Mouse (Mus musculus) kidney, embryonic 14.5 days (tissue): ENCODE measurements around the gene Erf. TPM values are rescaled to one million over a fixed set of nuclear protein-coding genes. Genes with fewer than 3 reads are reported as not detected.
A peak's percentile ranks its signal among the peaks of the same experiment; 100 is the strongest.

Source experiments
- ATAC-seq: fragments of 200-750 bp; cut with Nextera tagmentation; 2 replicates; pipeline ENCODE4 v1.8.0; 2017; ENCODE audit warnings: moderate number of reproducible peaks, mild to moderate bottlenecking, moderate TSS enrichment, moderate library complexity; ENCODE audit not compliant: low FRiP score, low TSS enrichment
- H3K27ac ChIP-seq: fragments of 300-500 bp; sonication (generic); 2 replicates; pipeline ENCODE4 v1.5.1; 2014; ENCODE audit warnings: low read depth, mild to moderate bottlenecking, low read length, moderate library complexity, mixed read lengths
- H3K27me3 ChIP-seq: fragments of 300-500 bp; sonication (generic); 2 replicates; pipeline ENCODE4 v1.6.1; 2014; ENCODE audit warnings: mild to moderate bottlenecking, low read length; ENCODE audit not compliant: control insufficient read depth, insufficient read depth
- H3K36me3 ChIP-seq: fragments of 300-500 bp; sonication (generic); 2 replicates; pipeline ENCODE4 v1.6.1; 2014; ENCODE audit warnings: low read length, mixed read lengths; ENCODE audit not compliant: control insufficient read depth, insufficient read depth
- H3K4me1 ChIP-seq: fragments of 300-500 bp; sonication (generic); 2 replicates; pipeline ENCODE4 v1.6.1; 2014; ENCODE audit warnings: low read length, mixed read lengths; ENCODE audit not compliant: control insufficient read depth, insufficient read depth
- H3K4me2 ChIP-seq: fragments of 300-500 bp; sonication (generic); replicated peaks from 2 replicates; pipeline ENCODE4 v1.6.1; 2014; ENCODE audit warnings: low read depth, mild to moderate bottlenecking, low read length
- H3K4me3 ChIP-seq: fragments of 300-500 bp; sonication (generic); 2 replicates; pipeline ENCODE4 v1.5.1; 2014; ENCODE audit warnings: mild to moderate bottlenecking, low read length
- H3K9ac ChIP-seq: fragments of 300-500 bp; sonication (generic); 2 replicates; pipeline ENCODE4 v1.6.1; 2014; ENCODE audit warnings: low read depth, mild to moderate bottlenecking, low read length, moderate library complexity
- H3K9me3 ChIP-seq: fragments of 300-500 bp; sonication (generic); 2 replicates; pipeline ENCODE4 v1.6.1; 2016; ENCODE audit warnings: low read length; ENCODE audit not compliant: control insufficient read depth
- WGBS: fragments of 180-500 bp; shearing (Covaris S2); extraction: QIAGEN DNeasy Blood & Tissue Kit; methylation state at CpG from one replicate; pipeline ENCODE4 v1.1.7; 2014; 5-methylcytosine and 5-hydroxymethylcytosine counted together
- polyA plus RNA-seq: library from polyadenylated mRNA; unstranded; fragments of >200 nt; fragmentation: Nextera tagmentation; extraction: Ambion mirVana; gene quantifications from 2 replicates; pipeline ENCODE4 v1.2.1, GENCODE M21; 2014

Erf gene
- 22.4 and 28.8 TPM in 2 replicates for polyA plus RNA-seq

DNA sequence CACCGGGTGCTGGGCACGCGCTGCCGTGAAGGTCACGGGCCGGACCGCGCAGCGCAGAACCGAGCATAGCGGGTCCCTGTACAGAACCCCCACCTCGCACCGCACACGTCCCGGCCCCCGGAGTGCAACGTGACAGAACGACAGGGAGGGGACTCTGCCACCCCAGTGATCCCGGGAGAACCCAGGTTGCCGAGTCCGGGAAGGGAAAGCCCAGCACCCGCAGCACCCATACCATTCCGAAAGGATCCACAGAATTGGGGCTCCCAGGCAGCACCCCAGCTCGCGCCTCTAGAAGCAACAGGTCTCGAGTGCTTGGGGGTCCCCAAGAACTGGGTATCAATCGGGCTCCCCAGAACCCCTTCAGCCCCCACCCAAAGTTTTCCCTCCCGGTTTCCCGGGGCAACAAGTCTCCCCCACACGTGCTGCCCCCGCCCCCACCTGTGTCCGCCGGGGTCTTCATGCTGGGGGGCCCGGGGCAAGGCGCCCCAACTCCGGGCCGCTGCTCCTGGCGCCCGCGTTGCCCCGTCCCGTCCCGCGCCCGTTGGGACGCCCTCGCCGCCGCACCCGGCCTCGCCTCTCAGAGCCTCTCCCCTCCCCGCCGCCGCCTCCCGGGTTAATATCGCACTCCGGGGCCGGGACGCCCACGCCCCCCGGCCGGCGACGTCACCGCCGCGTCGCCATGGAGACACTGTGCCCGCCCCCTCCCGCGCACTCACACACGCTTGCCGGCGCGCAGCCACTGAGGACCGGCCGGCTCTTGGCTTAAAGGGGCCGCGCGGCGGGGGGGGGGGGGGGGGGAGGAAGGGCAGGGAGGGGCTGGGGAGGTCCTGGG lies at the start of gene Erf:
TSS of gene Erf (minus strand) at position 621 of the 832 bp plus-strand sequence.
- Histone ChIP-seq H3K4me2 (peak within 1 kb of the TSS; percentile 94), H3K27me3 (no peaks in the 10 kb centered on the region), H3K4me3 (peak within 1 kb of the TSS; percentile 73), H3K9me3 (no peaks in the 10 kb centered on the region), H3K9ac (peak within 1 kb of the TSS; percentile 90), H3K4me1 (peaks cover 36% of the 10 kb centered on the region), H3K36me3 (peaks cover 10% of the 10 kb centered on the region), H3K27ac (peak within 1 kb of the TSS; percentile 99)
- WGBS: under 1% methylated on average over 71 of the region's 81 CpGs
- ATAC-seq: peak; percentile 78

DNA sequence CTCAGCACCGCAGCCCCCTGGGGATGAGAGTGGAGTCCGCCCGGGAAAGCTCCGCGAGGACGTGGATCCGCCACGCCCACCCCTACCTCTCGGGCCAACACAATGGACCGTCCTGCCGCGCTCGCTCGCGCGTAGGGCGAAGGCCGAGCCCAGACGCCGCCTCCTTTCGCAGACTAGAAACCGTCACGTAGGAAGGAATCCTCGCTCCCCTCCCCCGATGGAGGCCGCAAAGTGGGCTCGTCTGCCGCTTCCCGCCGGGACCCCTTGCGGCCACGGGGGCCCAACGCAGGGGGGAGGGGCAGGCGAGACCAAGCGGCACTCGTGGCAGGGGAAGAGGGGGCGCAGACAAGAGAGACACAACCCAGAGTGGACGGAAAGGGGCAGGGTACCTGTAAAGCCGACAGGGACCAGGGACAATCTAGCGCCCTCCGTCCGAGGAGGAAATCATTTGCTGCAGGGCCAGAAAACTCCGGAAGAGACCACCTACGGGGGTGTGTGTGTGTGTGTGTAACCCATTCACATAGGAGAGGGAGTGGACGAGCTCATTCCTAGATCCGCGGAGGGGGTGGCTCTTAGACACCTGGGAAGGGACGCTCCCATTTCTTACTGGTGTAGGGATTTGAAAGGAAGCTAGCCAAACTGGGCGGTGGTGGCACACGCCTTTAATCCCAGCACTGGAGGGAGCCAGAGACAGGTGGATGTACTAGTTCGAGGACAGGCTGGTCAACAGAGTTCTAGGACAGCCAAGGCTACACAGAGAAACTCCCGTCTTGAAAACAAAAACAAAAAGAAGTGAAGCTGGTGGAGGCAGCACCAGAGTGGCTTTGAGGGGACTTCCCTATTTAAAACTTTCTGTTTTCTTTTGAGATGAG lies 47.1 kb upstream of the Erf start, which contains the start of gene Pafah1b3:
TSS of gene Pafah1b3 (minus strand) at position 533 of the 872 bp plus-strand sequence.
- H3K27ac ChIP-seq: peak within 1 kb of the TSS; percentile 93
- H3K4me3 ChIP-seq: peak within 1 kb of the TSS; percentile 83
- H3K4me1 ChIP-seq: peaks cover 8% of the 10 kb centered on the region
- H3K36me3 ChIP-seq: peaks cover 28% of the 10 kb centered on the region
- ATAC-seq: peak; percentile 92
- no peaks in the 10 kb centered on the region for H3K9me3 ChIP-seq
- WGBS: under 1% methylated on average over 52 of the region's 52 CpGs
- H3K4me2 ChIP-seq: peak within 1 kb of the TSS; percentile 81
- peak within 1 kb of the TSS; percentile 83 for H3K9ac ChIP-seq
- H3K27me3 ChIP-seq: no peaks in the 10 kb centered on the region

DNA sequence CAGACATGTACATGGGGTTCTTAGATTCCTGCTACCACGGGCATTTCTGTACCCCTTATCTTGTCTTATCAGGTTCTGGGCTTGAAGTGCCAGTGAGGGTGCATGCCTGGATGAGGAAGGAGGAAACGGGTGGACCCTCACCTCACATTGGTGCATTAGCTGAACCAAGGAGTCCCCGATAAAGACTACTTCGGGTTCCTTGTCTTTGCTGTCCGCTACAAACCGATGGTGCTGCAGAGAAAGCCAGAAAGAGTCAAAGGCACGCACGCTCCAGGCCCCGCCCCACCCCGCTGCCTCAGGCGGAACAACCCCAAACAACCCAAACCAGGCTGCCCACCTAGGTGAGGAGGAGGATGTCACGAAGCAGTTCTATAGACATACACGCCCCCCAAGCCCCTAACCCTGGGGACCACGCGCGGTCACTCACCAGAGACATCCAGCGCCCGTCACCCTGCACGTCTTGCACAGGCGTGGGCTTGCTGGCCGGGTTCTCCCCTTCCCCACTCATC lies 46.4 kb upstream of the Erf start:
- H3K36me3 ChIP-seq: peaks cover 35% of the 10 kb centered on the region
- WGBS: 0% methylated on average over 21 of the region's 21 CpGs

DNA sequence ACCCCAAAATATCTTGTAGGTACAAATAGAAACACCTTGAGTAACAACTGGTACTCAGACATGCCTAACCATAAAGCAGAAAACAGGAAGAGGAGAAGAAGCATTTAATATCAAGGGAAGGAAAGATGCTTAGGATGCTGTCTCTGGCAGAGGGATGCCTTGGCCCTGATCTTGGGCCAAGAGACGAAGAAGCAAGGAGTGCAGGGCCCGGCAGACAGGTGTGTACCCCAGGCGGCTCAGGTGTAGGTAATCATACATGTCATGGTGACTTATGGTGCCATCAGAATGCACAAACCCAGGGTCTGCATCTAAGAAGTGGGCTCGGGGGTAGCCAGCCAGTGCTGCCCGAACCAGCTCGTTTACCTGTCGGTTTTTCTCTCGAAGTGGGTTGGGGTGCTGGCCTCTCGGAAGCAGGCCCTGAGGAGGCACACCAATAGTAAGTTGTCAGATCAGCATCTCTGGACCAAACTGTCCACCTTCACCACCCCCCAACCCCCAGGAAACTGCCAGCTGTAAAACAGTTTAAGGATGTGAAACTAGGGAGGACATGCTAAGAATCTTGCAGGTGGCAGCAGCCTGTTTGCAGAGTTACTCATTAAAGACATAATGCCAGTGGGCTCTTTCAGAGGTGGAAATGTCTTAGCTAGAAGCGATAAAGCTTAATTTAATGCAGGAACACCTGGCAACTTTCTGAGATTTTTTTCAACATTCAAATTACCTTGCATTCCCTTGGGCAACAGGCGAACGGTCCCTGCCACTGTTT lies 44.6 kb upstream of the Erf start:
- H3K36me3 ChIP-seq: peaks cover 54% of the 10 kb centered on the region
- H3K4me2 ChIP-seq: no peak overlapping the region
- H3K4me3 ChIP-seq: no peak overlapping the region
- 84% methylated on average over 12 of the region's 12 CpGs for WGBS
- no peaks in the 10 kb centered on the region for H3K27me3 ChIP-seq
- peaks cover 8% of the 10 kb centered on the region for H3K4me1 ChIP-seq
- no peak for ATAC-seq
- no peak overlapping the region for H3K27ac ChIP-seq
- no peak overlapping the region for H3K9ac ChIP-seq
- H3K9me3 ChIP-seq: no peaks in the 10 kb centered on the region

More for the DNA sequence above, 46.4 kb upstream of the Erf start:
- H3K4me1 ChIP-seq: peaks cover 8% of the 10 kb centered on the region
- H3K4me3 ChIP-seq: peak overlapping the region; percentile 83
- H3K27ac ChIP-seq: peak overlapping the region; percentile 93
- H3K27me3 ChIP-seq: no peaks in the 10 kb centered on the region
- H3K4me2 ChIP-seq: peak overlapping the region; percentile 81
- H3K9me3 ChIP-seq: no peaks in the 10 kb centered on the region
- peak overlapping the region; percentile 83 for H3K9ac ChIP-seq
- ATAC-seq: no peak; the same call in none of the 2 replicates

DNA sequence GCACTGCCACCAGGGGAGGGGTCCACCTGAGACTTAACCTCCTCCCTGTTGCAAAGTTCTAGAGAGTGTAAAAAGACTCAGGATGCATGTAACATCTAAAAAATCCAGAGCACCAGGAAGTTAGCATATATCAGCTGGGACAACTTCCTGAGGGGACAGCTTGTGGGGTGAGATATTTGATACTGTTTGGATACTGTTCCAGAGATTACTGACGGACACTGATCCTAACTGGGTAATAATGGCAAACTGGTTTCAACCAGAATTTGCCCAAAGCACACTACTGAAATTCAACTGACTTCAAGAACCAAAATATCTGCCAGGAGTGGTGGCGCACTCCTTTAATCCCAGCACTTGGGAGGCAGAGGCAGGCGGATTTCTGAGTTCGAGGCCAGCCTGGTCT lies 43.9 kb upstream of the Erf start:
- 77% methylated on average over 4 of the region's 4 CpGs for WGBS
- Histone ChIP-seq H3K4me2 (no peak overlapping the region), H3K36me3 (peaks cover 60% of the 10 kb centered on the region), H3K27ac (no peak overlapping the region), H3K27me3 (no peaks in the 10 kb centered on the region), H3K9ac (no peak overlapping the region), H3K9me3 (no peaks in the 10 kb centered on the region), H3K4me3 (no peak overlapping the region), H3K4me1 (peaks cover 8% of the 10 kb centered on the region)
- ATAC-seq: no peak

DNA sequence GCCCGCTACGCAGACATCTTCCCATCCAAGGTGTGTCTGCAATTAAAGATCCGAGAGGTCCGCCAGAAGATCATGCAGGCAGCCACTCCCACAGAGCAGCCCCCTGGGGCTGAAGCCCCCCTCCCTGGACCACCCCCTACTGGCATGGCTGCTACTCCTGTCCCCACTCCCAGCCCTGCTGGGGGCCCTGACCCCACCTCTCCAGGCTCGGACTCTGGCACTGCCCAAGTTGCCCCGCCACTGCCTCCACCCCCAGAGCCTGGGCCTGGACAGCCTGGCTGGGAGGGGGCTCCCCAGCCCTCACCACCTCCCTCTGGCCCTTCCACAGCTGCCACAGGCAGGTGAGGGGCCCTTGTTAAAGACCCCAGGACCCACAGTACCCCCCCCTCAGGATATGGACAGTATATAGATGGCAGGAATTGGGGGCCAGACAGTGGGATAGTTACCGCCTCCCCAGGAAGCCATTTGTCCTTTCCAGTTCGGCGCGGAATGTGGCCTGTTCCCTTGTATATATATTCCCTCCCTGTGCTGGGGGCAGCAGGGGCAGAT lies 42.7 kb upstream of the Erf start:
- Histone ChIP-seq H3K27me3 (no peaks in the 10 kb centered on the region), H3K4me3 (no peak overlapping the region), H3K9ac (no peak overlapping the region), H3K9me3 (no peaks in the 10 kb centered on the region), H3K4me2 (no peak overlapping the region), H3K27ac (no peak overlapping the region), H3K4me1 (peaks cover 8% of the 10 kb centered on the region), H3K36me3 (peaks cover 72% of the 10 kb centered on the region)
- ATAC-seq: no peak
- WGBS: 84% methylated on average over 10 of the region's 10 CpGs

DNA sequence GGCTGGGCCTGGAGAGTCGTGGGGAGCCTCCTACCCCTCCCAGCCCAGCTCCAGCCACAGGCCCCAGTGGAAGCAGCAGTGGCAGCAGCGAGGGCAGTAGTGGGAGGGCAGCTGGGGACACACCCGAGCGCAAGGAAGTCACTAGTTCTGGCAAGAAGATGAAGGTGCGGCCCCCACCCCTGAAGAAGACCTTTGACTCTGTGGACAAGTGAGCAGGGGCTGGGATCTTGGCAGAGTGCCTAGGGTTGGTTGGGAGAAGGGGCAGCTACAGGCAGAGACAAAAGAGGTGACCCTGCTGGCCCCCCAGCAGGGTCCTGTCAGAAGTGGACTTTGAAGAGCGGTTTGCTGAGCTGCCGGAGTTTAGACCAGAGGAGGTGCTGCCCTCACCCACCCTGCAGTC lies 41.5 kb upstream of the Erf start:
- 56% methylated on average over 7 of the region's 7 CpGs for WGBS
- Histone ChIP-seq H3K27ac (no peak overlapping the region; the same call in 1 of the 2 replicates), H3K36me3 (peaks cover 84% of the 10 kb centered on the region), H3K4me3 (no peak overlapping the region), H3K9ac (no peak overlapping the region), H3K4me2 (no peak overlapping the region), H3K4me1 (peaks cover 8% of the 10 kb centered on the region), H3K27me3 (no peaks in the 10 kb centered on the region), H3K9me3 (no peaks in the 10 kb centered on the region)
- no peak for ATAC-seq

DNA sequence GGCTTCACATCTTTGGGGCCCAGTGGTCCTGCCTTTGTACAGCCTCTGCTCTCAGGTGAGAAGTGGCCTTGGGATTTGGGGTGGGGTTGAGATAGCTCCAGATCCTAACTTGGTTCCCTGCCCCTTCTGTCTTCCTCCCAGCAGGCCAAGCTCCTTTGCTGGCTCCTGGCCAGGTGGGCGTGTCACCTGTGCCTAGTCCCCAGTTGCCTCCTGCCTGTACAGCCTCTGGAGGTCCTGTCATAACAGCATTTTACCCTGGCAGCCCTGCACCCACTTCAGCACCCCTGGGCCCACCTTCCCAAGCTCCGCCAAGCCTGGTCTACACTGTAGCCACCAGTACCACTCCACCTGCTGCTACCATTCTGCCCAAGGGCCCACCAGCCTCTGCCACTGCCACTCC lies 40.4 kb upstream of the Erf start:
- H3K27ac ChIP-seq: no peak overlapping the region
- 90% methylated on average over 2 of the region's 2 CpGs for WGBS
- ATAC-seq: no peak

More for the DNA sequence above, 40.4 kb upstream of the Erf start:
- H3K9me3 ChIP-seq: no peaks in the 10 kb centered on the region
- H3K36me3 ChIP-seq: peaks cover 94% of the 10 kb centered on the region
- H3K4me3 ChIP-seq: no peak overlapping the region
- no peaks in the 10 kb centered on the region for H3K4me1 ChIP-seq
- H3K4me2 ChIP-seq: no peak overlapping the region
- no peaks in the 10 kb centered on the region for H3K27me3 ChIP-seq
- H3K9ac ChIP-seq: no peak overlapping the region
